Mouse (Mus musculus): Measurements from ENCODE around the gene Zfp27.

Zfp27 gene

GRCm38 (mm10) chr7:29905966-29906681 is at the start of gene Zfp27:
Zfp27 (minus strand) TSS chr7:29906572.
- peak; percentile 45 for DNase-seq (ENCODE audit: low spot score)

GRCm38 (mm10) chr7:29954731-29955130 is 48.4 kb upstream of the Zfp27 start:
- peak; percentile 50 for DNase-seq (ENCODE audit: low spot score)

GRCm38 (mm10) chr7:29953513-29954401 is 47.4 kb upstream of the Zfp27 start, which contains the start of gene Zfp74:
Zfp74 (minus strand) TSS chr7:29954089.
- DNase-seq (ENCODE audit: low spot score), result peak; percentile 72

GRCm38 (mm10) chr7:29953086-29953485 is 46.7 kb upstream of the Zfp27 start:
- no peak for DNase-seq (ENCODE audit: low spot score)

GRCm38 (mm10) chr7:29944201-29944600 is 37.8 kb upstream of the Zfp27 start:
- no peak for DNase-seq (ENCODE audit: low spot score)

- no peak for DNase-seq (ENCODE audit: low spot score)
Measured at GRCm38 (mm10) chr7:29943720-29944119, 37.3 kb upstream of the Zfp27 start.

- no peak for DNase-seq (ENCODE audit: low spot score)
Measured at GRCm38 (mm10) chr7:29942740-29943139, 36.4 kb upstream of the Zfp27 start.

- DNase-seq (ENCODE audit: low spot score), result no peak
Measured at GRCm38 (mm10) chr7:29941027-29941426, 34.7 kb upstream of the Zfp27 start.

- DNase-seq (ENCODE audit: low spot score), result no peak
Measured at GRCm38 (mm10) chr7:29938856-29939255, 32.5 kb upstream of the Zfp27 start.

GRCm38 (mm10) chr7:29922780-29923179 is 16.4 kb upstream of the Zfp27 start:
- no peak for DNase-seq (ENCODE audit: low spot score)

GRCm38 (mm10) chr7:29921439-29922093 is 15.2 kb upstream of the Zfp27 start:
- DNase-seq (ENCODE audit: low spot score), result no peak

GRCm38 (mm10) chr7:29918062-29918453 is 11.7 kb upstream of the Zfp27 start:
- DNase-seq (ENCODE audit: low spot score), result no peak

GRCm38 (mm10) chr7:29917371-29918061 is 11.1 kb upstream of the Zfp27 start:
- no peak for DNase-seq (ENCODE audit: low spot score)

- DNase-seq (ENCODE audit: low spot score), result no peak
Measured at GRCm38 (mm10) chr7:29912172-29912571, 5.8 kb upstream of the Zfp27 start.

- DNase-seq (ENCODE audit: low spot score), result no peak
Measured at GRCm38 (mm10) chr7:29910252-29910651, 3.9 kb upstream of the Zfp27 start.

- DNase-seq (ENCODE audit: low spot score), result peak; percentile 64
Measured at GRCm38 (mm10) chr7:29908130-29908950, 2.0 kb upstream of the Zfp27 start, which contains the start of gene Zfp383. Zfp383 (plus strand) TSS chr7:29908223.

- no peak for DNase-seq (ENCODE audit: low spot score)
Measured at GRCm38 (mm10) chr7:29907206-29907605, 834 bp upstream of the Zfp27 start.

GRCm38 (mm10) chr7:29906682-29907058 is 298 bp upstream of the Zfp27 start:
- DNase-seq (ENCODE audit: low spot score), result no peak

- no peak for DNase-seq (ENCODE audit: low spot score)
Measured at GRCm38 (mm10) chr7:29904101-29904500, 2.3 kb downstream of the Zfp27 start.

- DNase-seq (ENCODE audit: low spot score), result no peak
Measured at GRCm38 (mm10) chr7:29898351-29898750, 8.0 kb downstream of the Zfp27 start.

GRCm38 (mm10) chr7:29892756-29893155 is 13.6 kb downstream of the Zfp27 start:
- no peak for DNase-seq (ENCODE audit: low spot score)

Data from spleen, adult 12 weeks (tissue).